ENCODE assay signal across 8 mouse cellular contexts in the genomic region with DNA sequence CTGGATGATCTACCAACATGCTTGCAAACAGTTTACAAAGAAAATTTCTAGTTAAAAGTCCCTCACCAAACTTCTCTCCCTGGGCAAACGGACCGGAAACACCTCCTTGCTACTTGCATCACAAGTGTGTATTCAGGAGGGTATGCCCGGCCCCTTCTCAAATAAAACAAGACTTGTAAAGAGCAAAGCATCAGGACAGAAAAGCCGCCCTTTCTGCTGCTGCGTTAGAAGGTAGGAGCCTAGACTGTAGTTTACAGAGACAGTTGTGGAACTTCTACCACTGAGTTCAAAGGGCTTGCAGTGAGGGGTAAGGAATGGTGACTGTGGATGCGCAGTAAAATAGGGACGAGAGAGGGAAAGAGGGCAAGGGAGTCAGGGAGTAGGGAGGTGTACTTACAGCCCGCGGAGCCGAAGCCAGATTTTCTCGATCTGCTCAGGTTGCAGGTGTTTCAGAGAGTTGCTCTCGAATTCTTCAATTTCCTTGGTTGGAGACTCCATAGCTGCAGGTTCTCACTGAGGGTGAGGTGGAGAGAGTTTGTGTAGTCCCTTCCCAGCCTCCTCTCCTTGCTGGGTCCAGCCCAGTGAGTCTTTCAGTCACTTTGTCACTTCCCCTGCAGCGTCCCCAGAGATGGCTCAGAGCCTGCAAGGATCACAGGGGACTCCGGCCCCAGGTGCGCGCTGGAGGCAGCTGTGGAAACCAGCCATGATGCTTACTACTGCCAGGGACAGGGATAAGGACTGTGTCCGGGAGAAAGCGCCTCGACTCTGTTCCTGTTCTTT.
DNase-seq lines count a peak whose midpoint lies in the region; ATAC-seq lines count a peak whose summit lies in the region.

No protein-coding gene starts in this region.

- no peaks in the 10 kb centered on the region for H3K9me3 ChIP-seq in kidney, embryonic 14.5 days (ENCODE audit: control insufficient read depth, low read length)
- no peaks in the 10 kb centered on the region for H3K9me3 ChIP-seq in midbrain, embryonic 14.5 days (ENCODE audit: control insufficient read depth, low read length)

- peak overlapping the region; percentile 47; the same call in 1 of the 2 replicates for H3K9ac ChIP-seq in kidney, embryonic 14.5 days (ENCODE audit: low read depth, low read length)
- peak overlapping the region; percentile 71 for H3K9ac ChIP-seq in midbrain, embryonic 14.5 days (replicated peaks; ENCODE audit: low read length)

- peaks cover 4% of the 10 kb centered on the region; the same call in 1 of the 2 replicates for H3K27me3 ChIP-seq in kidney, embryonic 14.5 days (ENCODE audit: control insufficient read depth, insufficient read depth, low read length)
- H3K27me3 ChIP-seq in midbrain, embryonic 14.5 days (ENCODE audit: control insufficient read depth, insufficient read depth, low read length): no peaks in the 10 kb centered on the region

- WGBS in kidney, embryonic 14.5 days: 1% methylated on average over 19 of the region's 19 CpGs
- WGBS in midbrain, embryonic 14.5 days: 1% methylated on average over 19 of the region's 19 CpGs

- peak overlapping the region; percentile 44 for H3K4me3 ChIP-seq in kidney, embryonic 14.5 days (ENCODE audit: low read length)
- peak overlapping the region; percentile 57 for H3K4me3 ChIP-seq in midbrain, embryonic 14.5 days (replicated peaks; ENCODE audit: low read depth, low read length)

- intact Hi-C loops in heart, postnatal 10 days (cut with DNase I): loop anchor here (10.0 kb wide), 1 partner anchor 287 kb away; no protein-coding TSS in a partner anchor

- DNase-seq in kidney, adult 11 months: no peak
- peak; percentile 32 for DNase-seq in embryo, embryonic 10.5 days (ENCODE audit: low spot score)
- DNase-seq in heart, postnatal 10 days: peak; percentile 42 to 43
- peak; percentile 65 for DNase-seq in midbrain, embryonic 14.5 days
- DNase-seq in frontal cortex, postnatal 36 days (ENCODE audit: low spot score in 2 of 2): no peak
- no peak for DNase-seq in lung, adult 18-20 months

- H3K27ac ChIP-seq in kidney, embryonic 14.5 days (ENCODE audit: low read depth, low read length): no peak overlapping the region
- peak overlapping the region; percentile 57 for H3K27ac ChIP-seq in midbrain, embryonic 14.5 days (replicated peaks; ENCODE audit: low read depth, low read length)

- H3K36me3 ChIP-seq in kidney, embryonic 14.5 days (ENCODE audit: control insufficient read depth, insufficient read depth, low read length): no peaks in the 10 kb centered on the region
- H3K36me3 ChIP-seq in midbrain, embryonic 14.5 days (ENCODE audit: control insufficient read depth, insufficient read depth, low read length): no peaks in the 10 kb centered on the region

- ATAC-seq in kidney, embryonic 14.5 days (ENCODE audit: low FRiP score, low TSS enrichment): peak; percentile 72
- ATAC-seq in midbrain, embryonic 14.5 days (ENCODE audit: low FRiP score, low TSS enrichment): peak; percentile 41
- ATAC-seq in erythroid progenitor cell, adult 5-6 weeks (replicated peaks; ENCODE audit: low FRiP score, poor library complexity, severe bottlenecking): no peak

- H3K4me2 ChIP-seq in kidney, embryonic 14.5 days (replicated peaks; ENCODE audit: low read depth, low read length): peak overlapping the region; percentile 82
- H3K4me2 ChIP-seq in midbrain, embryonic 14.5 days (ENCODE audit: low read length): peak overlapping the region; percentile 97

- 0 out of 2 replicates have a peak, but pooled peaks cover 4% of the 10 kb centered on the region for H3K4me1 ChIP-seq in kidney, embryonic 14.5 days (ENCODE audit: control insufficient read depth, insufficient read depth, low read length)
- H3K4me1 ChIP-seq in midbrain, embryonic 14.5 days (ENCODE audit: control insufficient read depth, insufficient read depth, low read length): 0 out of 2 replicates have a peak, but pooled peaks cover 12% of the 10 kb centered on the region

Comparison
In these comparisons a context has a peak if more than half of its experiments do, and no peak if none do; other contexts are left out.
1. DNase-seq: peak in embryo, embryonic 10.5 days (single experiment), heart, postnatal 10 days (2 of 2) and midbrain, embryonic 14.5 days (single experiment); none in kidney, adult 11 months (single experiment), frontal cortex, postnatal 36 days (0 of 2) and lung, adult 18-20 months (0 of 2).